Mouse (Mus musculus) brain, embryonic 14.5 days (tissue): ENCODE results near the gene Vsig10.
"Not testable (repeated sequence)": the region's sequence is repeated elsewhere in the genome, so short reads cannot be mapped to it uniquely, and the experiment has no call there.

Experiments used
- CTCF ChIP-seq: fragments of 200-500 bp; IDR thresholded peaks from 2 replicates; pipeline ENCODE4 v1.5.1; 2012; ENCODE audit warnings: inconsistent platforms, mild to moderate bottlenecking, moderate library complexity, borderline replicate concordance; ENCODE audit not compliant: insufficient read depth, insufficient read length; ENCODE audit errors: extremely low read depth
- POLR2A ChIP-seq: fragments of 200-500 bp; IDR thresholded peaks from 2 replicates; pipeline ENCODE4 v1.6.1; 2012; ENCODE audit warnings: mild to moderate bottlenecking, inconsistent platforms, borderline replicate concordance; ENCODE audit not compliant: poor library complexity, insufficient read depth, insufficient read length, severe bottlenecking; ENCODE audit errors: extremely low read depth

DNA sequence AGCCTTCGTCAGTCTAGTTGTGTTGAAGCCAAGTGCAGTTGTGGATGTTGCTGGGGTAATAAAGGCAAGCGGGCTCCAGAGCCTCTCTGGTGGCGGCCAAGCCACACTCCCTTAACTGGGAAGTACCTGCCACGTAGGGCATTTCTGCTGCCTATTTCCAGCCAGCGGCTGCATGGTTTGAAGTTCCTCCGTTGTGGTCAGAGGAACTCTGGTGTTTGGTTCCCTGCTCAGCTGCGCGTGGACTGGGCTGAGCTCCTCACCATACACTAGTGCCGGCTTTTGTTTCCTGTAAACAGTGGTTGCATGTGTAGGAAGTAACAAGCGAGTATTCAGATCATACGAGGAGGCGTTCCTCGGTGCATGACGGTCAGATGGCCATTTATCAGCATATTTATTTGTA is 58.8 kb downstream of the Vsig10 start:
- TF ChIP-seq CTCF, POLR2A: not testable (repeated sequence)
